Mouse (Mus musculus) bone marrow macrophage, adult 2 months (primary cell): Measurements from ENCODE around the gene Tm6sf1.

ENCODE experiments used
- CTCF ChIP-seq: IDR thresholded peaks from 2 replicates; pipeline ENCODE4 v1.5.1; 2012; ENCODE audit warnings: low read depth, mild to moderate bottlenecking, low read length, moderate library complexity
- POLR2A ChIP-seq: IDR thresholded peaks from 2 replicates; pipeline ENCODE4 v1.6.1; 2012; ENCODE audit warnings: mild to moderate bottlenecking, low read depth, low read length, borderline replicate concordance

GRCm38 (mm10) chr7:81842998-81843397, 15.8 kb upstream of the Tm6sf1 start:
- no peak for TF ChIP-seq CTCF
- no peak for TF ChIP-seq POLR2A
